ENCODE assay signal across 8 mouse cellular contexts in genomic region chr2:103439710-103440109, GRCm38 (mm10). TPM values are rescaled to one million over a fixed set of nuclear protein-coding genes. Genes with fewer than 3 reads are reported as not detected.
A peak's percentile ranks its signal among the peaks of the same experiment; 100 is the strongest.
DNase-seq lines count a peak whose midpoint lies in the region; ATAC-seq lines count a peak whose summit lies in the region.

No protein-coding gene starts in this region.

- 5% methylated on average over 12 of the region's 12 CpGs for WGBS in embryonic facial prominence, embryonic 12.5 days
- WGBS in kidney, embryonic 14.5 days = 3% methylated on average over 12 of the region's 12 CpGs
- WGBS in limb, embryonic 15.5 days = 6% methylated on average over 12 of the region's 12 CpGs

- peak overlapping the region; percentile 42 for H3K4me2 ChIP-seq in embryonic facial prominence, embryonic 12.5 days (replicated peaks)
- peak overlapping the region; percentile 17 for H3K4me2 ChIP-seq in kidney, embryonic 14.5 days (replicated peaks; ENCODE audit: low read depth, low read length)
- H3K4me2 ChIP-seq in limb, embryonic 15.5 days = peak overlapping the region; percentile 41

- no peak overlapping the region for H3K27ac ChIP-seq in embryonic facial prominence, embryonic 12.5 days
- H3K27ac ChIP-seq in kidney, embryonic 14.5 days (ENCODE audit: low read depth, low read length) = no peak overlapping the region
- no peak overlapping the region for H3K27ac ChIP-seq in limb, embryonic 15.5 days

- H3K4me1 ChIP-seq in embryonic facial prominence, embryonic 12.5 days = peaks cover 3% of the 10 kb centered on the region; the same call in 1 of the 2 replicates
- H3K4me1 ChIP-seq in kidney, embryonic 14.5 days (ENCODE audit: control insufficient read depth, insufficient read depth, low read length) = peaks cover 20% of the 10 kb centered on the region; the same call in 1 of the 2 replicates
- peaks cover 13% of the 10 kb centered on the region for H3K4me1 ChIP-seq in limb, embryonic 15.5 days

- no peaks in the 10 kb centered on the region for H3K27me3 ChIP-seq in embryonic facial prominence, embryonic 12.5 days
- H3K27me3 ChIP-seq in kidney, embryonic 14.5 days (ENCODE audit: control insufficient read depth, insufficient read depth, low read length) = no peaks in the 10 kb centered on the region
- no peaks in the 10 kb centered on the region for H3K27me3 ChIP-seq in limb, embryonic 15.5 days
- no peaks in the 10 kb centered on the region for H3K27me3 ChIP-seq in splenic B cell, adult 2 months (ENCODE audit: control insufficient read depth, insufficient read depth, low read length, poor library complexity, severe bottlenecking)

- peak overlapping the region; percentile 44; the same call in 1 of the 2 replicates for H3K9ac ChIP-seq in embryonic facial prominence, embryonic 12.5 days
- H3K9ac ChIP-seq in kidney, embryonic 14.5 days (ENCODE audit: low read depth, low read length) = 0 out of 2 replicates have a peak overlapping the region, but pooled peaks have one; percentile 0
- no peak overlapping the region for H3K9ac ChIP-seq in limb, embryonic 15.5 days

- ATAC-seq in embryonic facial prominence, embryonic 12.5 days (ENCODE audit: insufficient number of reproducible peaks, insufficient read depth, low FRiP score, low TSS enrichment) = no peak
- no peak for ATAC-seq in kidney, embryonic 14.5 days (ENCODE audit: low FRiP score, low TSS enrichment)
- ATAC-seq in limb, embryonic 15.5 days (ENCODE audit: insufficient number of reproducible peaks, low FRiP score, low TSS enrichment, low read depth) = no peak

- no peaks in the 10 kb centered on the region for H3K9me3 ChIP-seq in embryonic facial prominence, embryonic 12.5 days
- no peaks in the 10 kb centered on the region for H3K9me3 ChIP-seq in kidney, embryonic 14.5 days (ENCODE audit: control insufficient read depth, low read length)
- H3K9me3 ChIP-seq in limb, embryonic 15.5 days = no peaks in the 10 kb centered on the region

- H3K36me3 ChIP-seq in embryonic facial prominence, embryonic 12.5 days = no peaks in the 10 kb centered on the region
- H3K36me3 ChIP-seq in kidney, embryonic 14.5 days (ENCODE audit: control insufficient read depth, insufficient read depth, low read length) = no peaks in the 10 kb centered on the region
- no peaks in the 10 kb centered on the region for H3K36me3 ChIP-seq in limb, embryonic 15.5 days
- H3K36me3 ChIP-seq in splenic B cell, adult 2 months (ENCODE audit: control insufficient read depth, insufficient read depth, low read length, poor library complexity, severe bottlenecking) = no peaks in the 10 kb centered on the region

- DNase-seq in 3T3-L1 (ENCODE audit: low read depth, low spot score) = peak; percentile 88
- peak; percentile 81 for DNase-seq in adrenal gland, postnatal 25 days
- DNase-seq in heart, adult 9 months (ENCODE audit: low spot score in 2 of 2) = peak; percentile 23 to 54
- DNase-seq in naive thymus-derived CD4-positive, alpha-beta T cell, adult 2 months (ENCODE audit: low read depth) = peak; percentile 60
- DNase-seq in splenic B cell, adult 2 months (ENCODE audit: low read depth, low spot score) = peak; percentile 75

- H3K4me3 ChIP-seq in embryonic facial prominence, embryonic 12.5 days = 0 out of 2 replicates have a peak overlapping the region, but pooled peaks have one; percentile 8
- peak overlapping the region; percentile 3; the same call in 1 of the 2 replicates for H3K4me3 ChIP-seq in kidney, embryonic 14.5 days (ENCODE audit: low read length)
- peak overlapping the region; percentile 19 for H3K4me3 ChIP-seq in limb, embryonic 15.5 days

RNA-seq across cellular contexts. Expression of gene Elf5, which starts 28.2 kb away (rescaled TPM):
- not detected in 2 replicates for total RNA-seq in adrenal gland, postnatal 25 days (2021)
- polyA plus RNA-seq in embryonic facial prominence, embryonic 12.5 days (2016; fragmentation: Nextera tagmentation; extraction: Ambion mirVana) = 0.75 and 0.90 TPM in 2 replicates
- 2.5 and 2.9 TPM in 2 replicates for polyA plus RNA-seq in kidney, embryonic 14.5 days (2014; fragmentation: Nextera tagmentation; extraction: Ambion mirVana)
- 2.8 and 2.9 TPM in 2 replicates for polyA plus RNA-seq in limb, embryonic 15.5 days (2015; fragmentation: Nextera tagmentation; extraction: Ambion mirVana)

RNA-seq across cellular contexts. Expression of gene Cat, which starts 45.2 kb away (rescaled TPM):
- total RNA-seq in adrenal gland, postnatal 25 days (2021) = 332 and 416 TPM in 2 replicates
- 82.4 and 85.3 TPM in 2 replicates for polyA plus RNA-seq in embryonic facial prominence, embryonic 12.5 days (2016; fragmentation: Nextera tagmentation; extraction: Ambion mirVana)
- 78.2 and 110 TPM in 2 replicates for polyA plus RNA-seq in kidney, embryonic 14.5 days (2014; fragmentation: Nextera tagmentation; extraction: Ambion mirVana)
- polyA plus RNA-seq in limb, embryonic 15.5 days (2015; fragmentation: Nextera tagmentation; extraction: Ambion mirVana) = 73.1 and 84.3 TPM in 2 replicates
